In genomic region chr12:100310471-100311392, GRCm38 (mm10) we compare ENCODE assay signal across 10 mouse cellular contexts.
DNase-seq lines count a peak whose midpoint lies in the region; ATAC-seq and TF ChIP-seq lines count a peak whose summit lies in the region.
"Had no signal": no experiment of that assay in that cellular context is flagged by ENCODE, and none has a peak within 500 bp of the region (broad histone marks: within the 10 kb centered on the region; RNA-seq: fewer than 3 reads in every experiment).

No protein-coding gene starts in this region.

- WGBS in hindbrain, postnatal 0 days, result 35% methylated on average over 6 of the region's 6 CpGs

- peak; percentile 45 for ATAC-seq in cerebellum, adult (ENCODE audit: insufficient number of reproducible peaks, low FRiP score, low TSS enrichment)
- ATAC-seq in hindbrain, postnatal 0 days, result peak; percentile 13; the same call in 1 of the 2 replicates
- no peak for ATAC-seq in activated CD4-positive, CD25-positive, alpha-beta regulatory T cell, adult 4 months

- no peaks in the 10 kb centered on the region for H3K9me3 ChIP-seq in CH12.LX (replicated peaks; ENCODE audit: low read length)
- no peaks in the 10 kb centered on the region for H3K9me3 ChIP-seq in hindbrain, postnatal 0 days (ENCODE audit: low read length)
- H3K9me3 ChIP-seq: liver, embryonic 13.5 days; stomach, embryonic 15.5 days had no signal

- TF ChIP-seq CTCF in CH12.LX (conservative IDR thresholded peaks at IDR 0.05 in 1 of 2, IDR thresholded peaks at IDR 0.05 in 1 of 2; ENCODE audit: low read depth in 2 of 2, low read length in 2 of 2), result peak in 1 of 2 experiments; percentile 18; a peak in 1 of 4 replicates
- peak; percentile 16; the same call in 1 of the 2 replicates for TF ChIP-seq CTCF in hindbrain, postnatal 0 days (IDR thresholded peaks at IDR 0.05; ENCODE audit: low read depth)

- H3K27me3 ChIP-seq in CH12.LX (replicated peaks), result no peaks in the 10 kb centered on the region
- no peaks in the 10 kb centered on the region for H3K27me3 ChIP-seq in hindbrain, postnatal 0 days (ENCODE audit: insufficient read depth, low read length)
- H3K27me3 ChIP-seq: liver, embryonic 13.5 days; stomach, embryonic 15.5 days had no signal

- TF ChIP-seq POLR2A in CH12.LX (IDR thresholded peaks at IDR 0.05; ENCODE audit: low read depth, low read length), result no peak

- in situ Hi-C loops in CH12.LX (cut with MboI; ENCODE audit: low pct_ligation_motif_present, low pct_unique_long_range_greater_than_20kb, low sequenced_read_pairs), result no loop called here

- DNase-seq in cerebellum, postnatal 4 days (ENCODE audit: low spot score in 2 of 2), result no peak
- DNase-seq in CH12.LX (ENCODE audit: extremely low read depth) (no peak), adipocyte (ENCODE audit: low spot score) (no peak)
- peak; percentile 65 to 67 for DNase-seq in cerebellum, postnatal 14 days
- DNase-seq in hindbrain, postnatal 0 days (ENCODE audit: low spot score), result peak; percentile 44
- DNase-seq in kidney, adult 18-20 months, result no peak
- DNase-seq: liver, embryonic 13.5 days had no signal

- H3K9ac ChIP-seq in CH12.LX (ENCODE audit: insufficient read depth, low read depth), result no peak overlapping the region
- H3K9ac ChIP-seq in hindbrain, postnatal 0 days (replicated peaks; ENCODE audit: low read length), result no peak overlapping the region
- H3K9ac ChIP-seq: liver, embryonic 13.5 days; stomach, embryonic 15.5 days had no signal

- dilution Hi-C loops in CH12.LX (cut with MboI; ENCODE audit: extremely low pct_ligation_motif_present, extremely low pct_unique_long_range_greater_than_20kb, low sequenced_read_pairs), result no loop called here

- no peak; the same call in 1 of the 2 replicates for TF ChIP-seq RAD21 in CH12.LX (IDR thresholded peaks at IDR 0.05; ENCODE audit: low read depth, low read length)

- no peak overlapping the region for H3K4me3 ChIP-seq in CH12.LX (replicated peaks in 1 of 3; ENCODE audit: low read depth in 2 of 3, low read length in 2 of 3, poor library complexity in 1 of 3)
- H3K4me3 ChIP-seq in hindbrain, postnatal 0 days (ENCODE audit: low read length), result no peak overlapping the region
- H3K4me3 ChIP-seq: liver, embryonic 13.5 days; stomach, embryonic 15.5 days had no signal

- peaks cover 0 to 50% of the 10 kb centered on the region in 2 experiments for H3K36me3 ChIP-seq in CH12.LX (replicated peaks in 1 of 2; ENCODE audit: control insufficient read depth in 1 of 2, insufficient read depth in 1 of 2, low read length in 1 of 2)
- no peaks in the 10 kb centered on the region for H3K36me3 ChIP-seq in hindbrain, postnatal 0 days (ENCODE audit: insufficient read depth, low read length)
- H3K36me3 ChIP-seq: liver, embryonic 13.5 days; stomach, embryonic 15.5 days had no signal

- H3K4me1 ChIP-seq in CH12.LX (ENCODE audit: control insufficient read depth in 1 of 2, insufficient read depth in 2 of 2), result peaks cover 6 to 27% of the 10 kb centered on the region in 2 experiments
- H3K4me1 ChIP-seq in hindbrain, postnatal 0 days (ENCODE audit: insufficient read depth, low read length), result peaks cover 51% of the 10 kb centered on the region
- H3K4me1 ChIP-seq: liver, embryonic 13.5 days had no signal

- H3K79me2 ChIP-seq in CH12.LX (replicated peaks; ENCODE audit: control insufficient read depth, extremely low read depth, insufficient read depth, poor library complexity, severe bottlenecking), result no peaks in the 10 kb centered on the region

- H3K4me2 ChIP-seq in CH12.LX (ENCODE audit: insufficient read depth, low read depth, poor library complexity, severe bottlenecking), result no peak overlapping the region
- H3K4me2 ChIP-seq in hindbrain, postnatal 0 days (ENCODE audit: low read depth, low read length), result no peak overlapping the region
- H3K4me2 ChIP-seq: liver, embryonic 13.5 days; stomach, embryonic 15.5 days had no signal

- no peak for TF ChIP-seq EP300 in CH12.LX (IDR thresholded peaks at IDR 0.05; ENCODE audit: low read length)

- H3K27ac ChIP-seq in CH12.LX (ENCODE audit: insufficient read depth, low read depth), result no peak overlapping the region
- peak overlapping the region; percentile 28; the same call in 1 of the 2 replicates for H3K27ac ChIP-seq in hindbrain, postnatal 0 days
- H3K27ac ChIP-seq: liver, embryonic 13.5 days; stomach, embryonic 15.5 days had no signal

TF ChIP-seq in CH12.LX, 34 proteins besides CTCF, POLR2A, EP300 and RAD21:
- TF ChIP-seq CHD2 (IDR thresholded peaks at IDR 0.05; ENCODE audit: low read length) (no peak), SMC3 (IDR thresholded peaks at IDR 0.05; ENCODE audit: low read depth, low read length) (peak; percentile 22; the same call in 1 of the 2 replicates)
TF ChIP-seq in CH12.LX: peak in this region for 1.

Comparison
In these comparisons a context has a peak if more than half of its experiments do, and no peak if none do; other contexts are left out.
1. DNase-seq: peak in cerebellum, postnatal 14 days (2 of 2) and hindbrain, postnatal 0 days (single experiment); none in cerebellum, postnatal 4 days (0 of 2), CH12.LX (single experiment), adipocyte (single experiment) and kidney, adult 18-20 months (single experiment).